Mouse (Mus musculus) kidney, adult 2 months (tissue): Measurements from ENCODE around the gene Glo1. TPM values are rescaled to one million over a fixed set of nuclear protein-coding genes. Genes with fewer than 3 reads are reported as not detected.

ENCODE experiments used
- DNase-seq: peaks from one replicate; pipeline ENCODE4 v3.0.0; 2021
- H3K27ac ChIP-seq: fragments of 200-500 bp; 2 replicates; pipeline ENCODE4 v1.5.1; 2012; ENCODE audit warnings: low read depth, low read length, control low read depth, inconsistent platforms; ENCODE audit not compliant: insufficient read depth
- H3K27me3 ChIP-seq: fragments of 200-500 bp; replicated peaks from 2 replicates; pipeline ENCODE4 v1.6.1; 2012; ENCODE audit warnings: mild to moderate bottlenecking, moderate library complexity, low read length, inconsistent platforms; ENCODE audit not compliant: control insufficient read depth, insufficient read depth
- H3K36me3 ChIP-seq: fragments of 200-500 bp; 2 replicates; pipeline ENCODE4 v1.6.1; 2012; ENCODE audit warnings: mild to moderate bottlenecking, moderate library complexity, low read length, inconsistent platforms; ENCODE audit not compliant: control insufficient read depth, insufficient read depth
- H3K4me1 ChIP-seq: fragments of 200-500 bp; 2 replicates; pipeline ENCODE4 v1.6.1; 2011; ENCODE audit warnings: low read length; ENCODE audit not compliant: control insufficient read depth, insufficient read depth
- H3K4me3 ChIP-seq: fragments of 200-500 bp; 2 replicates; pipeline ENCODE4 v1.5.1; 2011; ENCODE audit warnings: mild to moderate bottlenecking, low read depth, low read length, control low read depth; ENCODE audit not compliant: insufficient read depth
- CTCF ChIP-seq: fragments of 200-500 bp; conservative IDR thresholded peaks from 2 replicates; pipeline ENCODE4 v1.5.1; 2011; ENCODE audit warnings: low read depth, mild to moderate bottlenecking, control low read depth, low read length, moderate library complexity, mixed read lengths; ENCODE audit not compliant: insufficient read depth, insufficient read length
- POLR2A ChIP-seq: fragments of 200-500 bp; IDR thresholded peaks from one replicate; pipeline ENCODE4 v1.6.1; 2011; ENCODE audit warnings: low read depth, low read length, control low read depth
- WGBS: fragments of 180-500 bp; shearing (Covaris S2); methylation state at CpG from one replicate; pipeline ENCODE4 v1.1.7; 2018; 5-methylcytosine and 5-hydroxymethylcytosine counted together
- polyA plus RNA-seq: library from polyadenylated mRNA; depleted of rRNA; stranded (reverse); fragments of >200 nt; gene quantifications from 2 replicates; pipeline ENCODE4 v1.2.3, GENCODE M21; 2012

Glo1 gene
- polyA plus RNA-seq, 1 experiment: 89.0 TPM

- DNase-seq: no peak
- no peaks in the 10 kb centered on the region for H3K27me3 ChIP-seq
- no peak overlapping the region for H3K4me3 ChIP-seq
- peaks cover 3% of the 10 kb centered on the region; the same call in 1 of the 2 replicates for H3K4me1 ChIP-seq
- H3K27ac ChIP-seq: no peak overlapping the region
- no peaks in the 10 kb centered on the region for H3K36me3 ChIP-seq
- no peak for TF ChIP-seq CTCF
- no peak for TF ChIP-seq POLR2A
- 77% methylated on average over 6 of the region's 6 CpGs for WGBS
These were observed 45.5 kb downstream of the Glo1 start for GRCm38 (mm10) chr17:30581201-30581600.

- no peaks in the 10 kb centered on the region for H3K27me3 ChIP-seq
- TF ChIP-seq CTCF (no peak), POLR2A (no peak)
- no peak overlapping the region for H3K27ac ChIP-seq
- H3K4me1 ChIP-seq: peaks cover 3% of the 10 kb centered on the region; the same call in 1 of the 2 replicates
- 87% methylated on average over 1 of the region's 1 CpGs for WGBS
- no peaks in the 10 kb centered on the region for H3K36me3 ChIP-seq
- DNase-seq: no peak
- H3K4me3 ChIP-seq: no peak overlapping the region
These were observed 45.9 kb downstream of the Glo1 start for GRCm38 (mm10) chr17:30580781-30581180.

- Histone ChIP-seq H3K27ac (no peak overlapping the region), H3K36me3 (no peaks in the 10 kb centered on the region), H3K27me3 (no peaks in the 10 kb centered on the region), H3K4me1 (peaks cover 6% of the 10 kb centered on the region; the same call in 1 of the 2 replicates), H3K4me3 (peak overlapping the region; percentile 83)
- WGBS: 44% methylated on average over 12 of the region's 12 CpGs
- TF ChIP-seq POLR2A: no peak
- no peak for TF ChIP-seq CTCF
- DNase-seq: no peak
These were observed 49.7 kb downstream of the Glo1 start for GRCm38 (mm10) chr17:30576946-30577345.

- Histone ChIP-seq H3K27ac (peak within 1 kb of the TSS; percentile 89), H3K4me3 (peak within 1 kb of the TSS; percentile 83), H3K36me3 (no peaks in the 10 kb centered on the region), H3K4me1 (peaks cover 6% of the 10 kb centered on the region; the same call in 1 of the 2 replicates), H3K27me3 (no peaks in the 10 kb centered on the region)
- DNase-seq: peak; percentile 97
- under 1% methylated on average over 92 of the region's 94 CpGs for WGBS
- TF ChIP-seq CTCF (no peak), POLR2A (peak; percentile 60)
These were observed 50.5 kb downstream of the Glo1 start, which contains the start of gene Btbd9 for GRCm38 (mm10) chr17:30575941-30576773. TSS of gene Btbd9 (minus strand) at chr17:30576488.

- TF ChIP-seq CTCF (no peak), POLR2A (no peak)
- Histone ChIP-seq H3K4me3 (peak overlapping the region; percentile 83), H3K36me3 (no peaks in the 10 kb centered on the region), H3K4me1 (peaks cover 6% of the 10 kb centered on the region; the same call in 1 of the 2 replicates), H3K27me3 (no peaks in the 10 kb centered on the region), H3K27ac (no peak overlapping the region)
- DNase-seq: peak; percentile 49
- 2% methylated on average over 35 of the region's 35 CpGs for WGBS
These were observed 51.4 kb downstream of the Glo1 start for GRCm38 (mm10) chr17:30575121-30575904.

GRCm38 (mm10) chr17:30574783-30575075 is 51.9 kb downstream of the Glo1 start:
- Histone ChIP-seq H3K27ac (no peak overlapping the region), H3K36me3 (no peaks in the 10 kb centered on the region), H3K27me3 (no peaks in the 10 kb centered on the region), H3K4me1 (peaks cover 10% of the 10 kb centered on the region; the same call in 1 of the 2 replicates), H3K4me3 (no peak overlapping the region)
- DNase-seq: no peak
- TF ChIP-seq CTCF (no peak), POLR2A (no peak)
- 47% methylated on average over 8 of the region's 8 CpGs for WGBS
